Mouse (Mus musculus) cerebellum, adult 9-11 months (tissue): ENCODE data around the gene Clp1.

Experiments used
- DNase-seq: peaks from one replicate; pipeline ENCODE4 v3.0.0; 2022

The Clp1 gene

DNA sequence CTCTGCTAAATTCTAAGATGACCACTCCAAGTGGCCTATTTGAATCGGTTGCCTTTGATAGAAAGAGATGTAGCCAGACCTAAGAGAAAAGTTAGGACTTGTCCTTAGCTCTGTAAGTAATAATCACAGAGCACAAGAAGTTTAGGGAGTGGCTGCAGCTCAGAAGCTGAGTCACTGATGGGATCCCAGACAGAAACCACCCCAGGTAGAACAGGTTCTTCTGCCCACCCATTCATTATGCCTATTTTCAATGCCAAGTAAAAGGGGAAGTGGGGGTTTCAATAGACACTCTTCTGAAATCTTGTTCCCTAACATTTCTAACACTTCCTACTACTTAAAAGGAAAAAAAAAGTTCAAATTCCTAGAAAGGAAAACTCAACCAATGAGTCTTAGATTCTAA is 21.9 kb downstream of the Clp1 start:
- no peak for DNase-seq

DNA sequence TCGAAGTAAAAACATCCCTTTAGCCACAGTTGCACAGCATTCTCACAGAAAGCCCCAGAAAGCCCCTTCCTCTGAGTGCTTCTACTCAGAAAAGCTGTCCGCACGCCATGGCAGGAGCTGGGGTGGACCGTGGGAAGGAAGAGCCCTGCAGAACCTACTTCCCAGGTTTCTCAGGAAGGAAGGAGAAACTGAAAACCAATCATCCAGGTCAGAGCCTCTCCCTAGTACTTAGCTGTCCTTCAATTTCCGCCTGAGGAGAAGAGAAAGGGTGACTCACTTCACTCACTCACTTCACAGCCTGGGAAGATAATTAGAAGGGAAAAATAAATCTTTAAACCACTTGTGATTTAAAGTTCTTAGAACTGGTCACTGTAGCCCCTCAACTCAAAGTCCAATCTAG is 22.8 kb downstream of the Clp1 start:
- DNase-seq = no peak

DNA sequence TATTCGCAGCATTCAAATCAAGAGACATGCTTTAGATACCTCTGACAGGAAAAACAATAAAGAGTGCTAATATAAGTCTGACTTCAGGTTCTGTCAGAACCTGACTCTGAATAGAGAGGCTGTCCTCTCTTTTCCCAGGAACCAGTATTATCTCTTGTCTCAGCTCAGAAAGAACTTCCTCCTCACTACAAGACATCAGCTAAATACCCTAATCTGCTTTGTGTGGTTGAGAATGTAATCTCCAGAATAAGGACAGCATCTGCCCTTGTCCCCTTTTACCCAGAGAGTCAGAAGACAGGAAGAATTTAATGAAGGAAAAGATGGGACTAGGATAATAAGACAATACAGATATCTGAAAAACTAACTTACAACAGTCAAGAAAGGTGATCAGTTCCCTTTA is 23.7 kb downstream of the Clp1 start:
- no peak for DNase-seq

DNA sequence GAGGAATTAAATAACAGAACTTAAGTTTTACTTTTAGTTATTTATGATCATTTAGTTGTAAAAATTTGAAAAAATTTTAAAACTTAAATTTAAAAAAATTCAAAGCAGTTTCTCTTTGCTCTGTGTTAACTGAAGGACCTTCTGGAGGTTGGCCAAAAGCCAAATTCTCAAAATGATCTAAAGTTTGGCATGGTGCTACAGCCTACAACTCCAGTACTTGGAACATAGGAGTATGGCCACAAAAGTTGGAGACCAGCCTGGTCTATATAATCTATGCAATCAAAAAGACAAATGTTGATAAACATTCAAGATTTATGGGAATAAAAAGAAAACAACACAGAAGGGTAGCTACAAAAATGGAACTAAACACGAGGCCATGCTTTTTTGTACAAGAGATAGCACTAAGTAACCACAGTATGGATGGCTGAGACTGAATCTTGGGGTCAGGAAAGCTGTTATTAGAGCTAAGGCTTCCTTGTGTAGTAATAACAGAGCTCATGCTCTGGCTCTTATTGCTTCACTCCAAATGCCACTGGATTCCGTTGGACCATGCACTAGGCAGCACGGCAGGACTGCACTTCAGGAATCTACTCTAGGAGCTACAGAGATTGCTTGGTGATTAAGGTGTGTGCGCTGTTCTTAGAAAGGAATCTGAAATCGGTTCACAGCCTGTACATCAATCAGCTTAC is 32.0 kb downstream of the Clp1 start:
- no peak for DNase-seq

DNA sequence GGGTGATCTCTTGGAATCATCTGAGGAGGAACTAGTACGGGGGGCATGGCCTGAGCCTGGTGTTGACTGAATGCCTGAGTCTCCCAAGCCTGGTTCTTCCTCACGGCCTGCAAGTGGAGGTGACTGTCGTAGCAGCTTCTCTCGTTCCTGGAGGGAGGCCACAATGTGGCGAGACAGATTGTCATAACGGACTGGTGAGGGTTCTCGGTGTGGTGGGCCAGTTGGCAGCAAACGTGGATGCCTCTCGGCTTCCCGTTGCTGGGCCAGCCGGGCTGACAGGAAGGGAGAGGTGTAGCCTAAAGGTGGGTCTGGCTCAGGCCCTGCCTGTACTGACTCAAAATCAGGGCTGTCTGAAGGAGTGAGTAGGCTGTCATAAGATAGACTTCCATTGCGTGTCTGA is 37.1 kb downstream of the Clp1 start:
- peak; percentile 61 for DNase-seq

DNA sequence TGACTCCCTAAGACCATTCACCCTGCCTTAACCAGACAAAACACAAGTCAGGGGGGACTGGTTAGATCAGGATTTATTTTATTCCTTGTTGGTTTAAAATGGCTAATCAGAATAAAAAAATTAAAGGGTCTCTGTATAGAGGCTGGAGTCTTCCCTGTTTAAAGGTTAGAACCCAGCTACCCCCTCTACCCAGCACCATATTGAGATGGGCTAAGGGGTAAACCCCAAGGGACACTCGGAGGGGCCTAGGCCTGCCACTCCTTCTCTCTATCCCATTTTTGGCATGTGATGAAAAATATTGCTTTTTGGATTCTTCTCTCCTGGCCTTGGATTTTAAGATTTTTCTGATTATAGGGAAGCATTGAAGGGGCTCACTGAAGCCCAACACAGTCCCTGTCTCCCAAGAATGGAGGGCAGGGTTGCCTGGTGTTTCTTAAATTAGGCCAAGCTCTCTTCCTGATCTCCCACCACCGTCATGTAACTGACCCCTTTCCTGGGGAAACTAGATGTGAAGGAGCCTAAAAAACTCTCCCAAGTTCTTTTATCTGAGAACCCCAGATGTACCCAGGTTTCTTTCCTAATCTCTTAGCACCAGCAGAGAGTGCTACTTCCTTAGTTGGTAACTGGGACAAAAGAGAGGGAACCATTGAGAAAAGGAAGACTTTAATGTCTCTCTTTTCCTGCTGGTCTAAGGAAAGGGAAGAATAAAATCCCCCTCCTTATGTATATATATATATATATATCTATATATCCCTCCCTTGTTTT is 38.9 kb downstream of the Clp1 start:
- no peak for DNase-seq

DNA sequence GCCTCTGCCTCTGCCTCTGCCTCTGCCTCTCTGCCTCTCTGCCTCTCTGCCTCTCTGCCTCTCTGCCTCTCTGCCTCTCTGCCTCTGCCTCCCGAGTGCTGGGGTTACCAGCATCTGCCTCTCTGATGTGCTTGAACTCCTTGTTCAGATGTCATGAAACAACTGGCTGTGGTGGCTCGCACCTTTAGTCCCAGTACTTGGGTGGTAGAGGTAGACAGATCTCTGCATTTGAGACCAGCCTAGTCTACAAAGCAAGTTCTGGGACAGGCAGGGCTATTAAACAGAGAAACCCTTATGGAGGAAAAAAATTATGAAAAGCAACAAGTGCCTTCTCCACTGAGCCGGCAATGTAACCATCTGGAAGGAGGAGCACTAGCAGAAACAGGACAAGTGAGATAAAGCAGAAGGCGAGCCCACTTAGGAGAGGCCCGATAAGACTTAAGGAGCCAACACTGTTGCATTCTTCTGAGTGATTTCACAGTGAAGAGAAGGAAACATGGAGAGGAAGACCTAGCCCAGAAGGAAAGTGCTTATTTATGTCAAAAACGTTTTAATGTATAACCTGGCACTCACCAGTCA is 44.5 kb downstream of the Clp1 start:
- no peak for DNase-seq

DNA sequence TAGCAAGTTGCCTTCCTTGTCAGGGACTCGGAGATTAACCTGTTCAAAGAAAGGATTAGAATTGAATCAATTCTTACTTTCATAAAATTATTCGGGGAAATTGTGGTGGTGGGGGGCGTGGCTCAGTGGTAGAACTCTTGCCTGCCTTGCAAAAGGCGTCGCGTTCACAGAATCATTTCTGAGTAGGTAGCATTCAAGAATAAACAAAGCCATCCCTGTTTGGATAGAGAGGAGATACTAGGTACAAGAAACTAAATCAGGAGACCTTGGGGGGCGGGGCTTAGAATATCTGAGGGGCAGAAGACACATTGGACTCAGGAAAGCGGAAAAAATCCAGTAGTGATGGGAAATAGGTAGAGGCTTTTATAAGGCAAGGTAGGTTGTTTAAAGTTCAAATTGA is 48.1 kb downstream of the Clp1 start, which contains the start of gene Tmx2:
Gene Tmx2 (minus strand): TSS at position 125 of the 400 bp plus-strand sequence.
- peak; percentile 36 for DNase-seq

DNA sequence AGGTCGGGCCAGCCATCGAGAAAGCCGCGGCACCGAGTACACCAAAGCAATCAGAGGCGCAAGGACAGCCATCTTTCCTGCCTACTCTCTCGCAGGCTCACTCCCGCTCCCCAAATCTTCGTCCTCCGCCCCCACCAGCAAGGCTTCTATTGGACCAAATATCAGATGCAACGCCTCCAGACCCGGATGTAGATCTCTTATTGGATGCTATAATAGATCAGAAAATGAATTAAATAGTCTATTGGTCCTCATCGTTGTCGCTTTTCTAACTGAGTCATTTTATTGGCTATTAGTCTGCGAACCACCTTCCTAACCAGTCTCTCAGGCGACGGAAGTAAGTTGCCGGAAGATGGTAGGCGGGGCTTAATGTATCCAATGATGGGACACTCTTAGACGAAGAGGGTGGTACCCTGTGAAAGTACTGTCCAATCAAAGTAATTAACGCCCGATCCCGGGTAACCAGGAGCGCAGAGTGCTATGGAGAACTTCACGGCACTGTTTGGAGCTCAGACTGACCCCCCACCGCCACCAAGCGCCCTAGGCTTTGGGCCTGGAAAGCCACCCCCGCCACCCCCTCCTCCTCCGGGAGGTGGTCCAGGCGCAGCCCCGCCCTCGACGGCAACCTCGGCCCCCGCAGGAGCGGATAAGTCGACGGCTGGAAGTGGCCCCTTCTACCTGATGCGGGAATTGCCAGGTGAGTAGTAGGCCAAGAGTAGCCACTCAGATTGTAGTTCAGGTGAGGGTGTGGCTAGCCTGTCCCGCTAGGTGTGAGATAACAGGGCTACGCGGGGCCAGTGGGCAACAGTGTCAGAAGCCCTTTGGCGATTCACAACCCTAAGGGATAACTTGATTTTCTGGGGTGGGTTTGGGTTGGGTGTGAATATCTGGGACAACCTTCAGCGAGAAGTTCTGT is 48.9 kb downstream of the Clp1 start, which contains the start of the genes Gm28635 and Med19:
Gene Gm28635 (minus strand): TSS at position 74 of the 913 bp plus-strand sequence.
Gene Med19 (plus strand): TSS at position 435 of the 913 bp plus-strand sequence.
- peak; percentile 98 for DNase-seq

DNA sequence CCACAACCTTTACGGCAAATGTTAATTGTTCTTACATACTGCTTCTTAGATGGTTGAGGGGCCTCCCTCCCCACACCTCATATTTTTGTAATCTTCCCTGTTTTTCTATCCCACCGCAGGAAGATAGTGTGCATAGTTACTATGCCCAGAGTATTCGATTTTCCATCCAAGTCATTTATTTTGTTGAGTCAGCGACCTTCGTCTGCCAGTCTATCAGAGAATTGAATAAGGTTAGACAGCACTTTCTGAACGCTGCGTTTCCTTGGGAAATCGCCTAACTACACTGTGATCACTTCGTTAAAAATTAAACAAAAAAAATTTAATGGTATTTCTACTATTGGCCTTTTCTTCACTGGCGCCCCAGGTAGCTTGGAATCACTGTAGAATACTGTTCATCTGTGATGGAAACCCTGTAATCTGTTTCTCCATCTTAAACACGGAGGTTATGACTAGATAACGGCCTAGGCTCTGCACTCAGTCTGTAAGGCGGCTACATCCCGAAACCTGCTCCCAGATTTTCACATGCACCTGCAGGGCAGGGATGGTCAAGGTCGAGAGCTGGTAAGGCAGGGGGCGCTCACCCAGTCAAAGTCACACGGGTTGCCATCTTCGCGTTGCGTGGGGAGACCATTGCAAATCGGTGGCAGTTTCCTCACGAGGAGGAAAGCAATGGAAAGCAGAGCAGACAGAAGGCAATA is 49.7 kb downstream of the Clp1 start:
- DNase-seq = no peak
